Mouse (Mus musculus): Measurements from ENCODE around the gene Spata32.
A peak's percentile ranks its signal among the peaks of the same experiment; 100 is the strongest.

The Spata32 gene

GRCm38 (mm10) chr11:103217790-103218516 lies at the start of gene Spata32:
Gene Spata32, minus strand, starts transcription at chr11:103218432.
- peak; percentile 55 for DNase-seq

GRCm38 (mm10) chr11:103267346-103268219 lies 49.4 kb upstream of the Spata32 start, which contains the start of gene Map3k14:
Gene Map3k14, minus strand, starts transcription at chr11:103267472.
- DNase-seq: peak; percentile 100

- no peak for DNase-seq
Observed at GRCm38 (mm10) chr11:103266729-103267345, 48.6 kb upstream of the Spata32 start.

GRCm38 (mm10) chr11:103265856-103266255 lies 47.6 kb upstream of the Spata32 start:
- DNase-seq: no peak

GRCm38 (mm10) chr11:103265211-103265610 lies 47.0 kb upstream of the Spata32 start:
- no peak for DNase-seq

- DNase-seq: peak; percentile 57
Observed at GRCm38 (mm10) chr11:103264427-103265005, 46.3 kb upstream of the Spata32 start.

GRCm38 (mm10) chr11:103263551-103263950 lies 45.3 kb upstream of the Spata32 start:
- no peak for DNase-seq

- DNase-seq: peak; percentile 58
Observed at GRCm38 (mm10) chr11:103262412-103263267, 44.4 kb upstream of the Spata32 start.

GRCm38 (mm10) chr11:103261671-103262411 lies 43.6 kb upstream of the Spata32 start:
- DNase-seq: no peak

GRCm38 (mm10) chr11:103260515-103261192 lies 42.4 kb upstream of the Spata32 start:
- no peak for DNase-seq

GRCm38 (mm10) chr11:103260034-103260433 lies 41.8 kb upstream of the Spata32 start:
- DNase-seq: no peak

GRCm38 (mm10) chr11:103257938-103258481 lies 39.8 kb upstream of the Spata32 start:
- no peak for DNase-seq

- no peak for DNase-seq
Observed at GRCm38 (mm10) chr11:103253605-103254004, 35.4 kb upstream of the Spata32 start.

- no peak for DNase-seq
Observed at GRCm38 (mm10) chr11:103252380-103252779, 34.1 kb upstream of the Spata32 start.

- no peak for DNase-seq
Observed at GRCm38 (mm10) chr11:103250324-103250723, 32.1 kb upstream of the Spata32 start.

- DNase-seq: no peak
Observed at GRCm38 (mm10) chr11:103249509-103249908, 31.3 kb upstream of the Spata32 start.

GRCm38 (mm10) chr11:103248837-103249236 lies 30.6 kb upstream of the Spata32 start:
- no peak for DNase-seq

- DNase-seq: peak; percentile 76
Observed at GRCm38 (mm10) chr11:103247504-103248177, 29.4 kb upstream of the Spata32 start.

GRCm38 (mm10) chr11:103246731-103247290 lies 28.6 kb upstream of the Spata32 start:
- no peak for DNase-seq

Data from kidney, adult 18-20 months (tissue).